Mouse (Mus musculus): ENCODE data around the gene Map1s. TPM values are rescaled to one million over a fixed set of nuclear protein-coding genes. Genes with fewer than 3 reads are reported as not detected.
A peak's percentile ranks its signal among the peaks of the same experiment; 100 is the strongest.

Map1s gene
- polyA plus RNA-seq, 1 experiment from 2014 or later, result 41.3 TPM

DNA sequence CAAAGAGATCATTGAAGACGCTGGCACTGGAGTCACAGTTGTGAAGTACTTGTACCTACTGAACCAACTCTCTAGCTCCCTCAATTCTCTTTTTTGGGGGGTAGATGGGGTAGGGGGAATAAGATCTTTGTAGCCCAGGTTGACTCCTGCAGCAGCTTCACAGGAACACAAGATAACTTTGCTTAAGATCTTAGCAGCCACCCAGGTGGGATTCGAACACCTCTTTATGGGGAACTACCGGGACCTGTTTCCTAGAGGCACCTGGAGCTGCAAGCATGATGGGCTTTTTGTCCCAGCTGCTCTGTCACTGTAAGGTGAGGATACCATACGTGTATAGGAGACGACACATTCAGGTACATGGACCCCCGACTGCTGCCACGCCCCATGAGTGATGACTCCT is 39.2 kb upstream of the Map1s start:
- peaks cover 8% of the 10 kb centered on the region for H3K36me3 ChIP-seq
- H3K4me3 ChIP-seq, result no peak overlapping the region
- WGBS, result 84% methylated on average over 7 of the region's 7 CpGs
- 0 out of 2 replicates have a peak overlapping the region, but pooled peaks have one; percentile 53 for H3K9ac ChIP-seq
- peaks cover 68% of the 10 kb centered on the region for H3K4me1 ChIP-seq (replicated peaks)
- ATAC-seq (ENCODE audit: insufficient number of reproducible peaks, low FRiP score), result no peak
- peaks cover 21% of the 10 kb centered on the region for H3K27me3 ChIP-seq (replicated peaks)
- H3K9me3 ChIP-seq (replicated peaks), result no peaks in the 10 kb centered on the region
- H3K27ac ChIP-seq (ENCODE audit: poor library complexity, severe bottlenecking), result no peak overlapping the region
- no peak overlapping the region; the same call in 1 of the 2 replicates for H3K4me2 ChIP-seq

DNA sequence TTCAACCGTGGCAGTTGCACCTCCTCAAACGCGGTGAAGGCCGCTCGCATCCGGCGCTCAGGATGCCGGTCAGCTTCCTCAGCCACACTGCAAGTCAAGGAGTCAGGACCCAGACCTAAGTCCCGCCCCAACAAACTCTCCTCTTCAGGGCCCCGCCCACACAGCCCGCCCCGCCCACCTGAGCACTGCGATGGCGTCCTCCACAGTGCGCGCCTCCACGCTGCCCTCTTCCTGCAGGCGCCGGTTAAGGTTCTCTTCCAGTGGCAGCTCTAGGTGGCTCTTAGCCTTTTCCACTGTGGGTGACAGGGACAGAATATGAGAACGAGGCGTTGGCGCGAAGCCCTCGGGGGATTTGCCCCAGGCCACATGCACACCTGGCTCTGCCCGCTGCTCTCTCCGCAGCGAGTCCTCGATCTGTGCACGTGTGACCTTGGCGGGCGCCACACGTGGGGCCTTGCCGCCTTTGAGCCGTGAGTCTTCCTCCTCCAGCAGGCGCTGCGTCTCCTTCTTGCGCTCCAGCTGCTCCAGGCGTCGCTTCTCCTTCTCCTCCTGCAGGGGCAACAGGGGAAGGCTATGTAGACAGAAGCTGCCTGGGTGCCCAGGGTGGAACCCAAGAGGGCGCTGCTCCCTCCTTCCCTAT is 37.1 kb upstream of the Map1s start:
- ATAC-seq (ENCODE audit: insufficient number of reproducible peaks, low FRiP score), result 0 out of 2 replicates have a peak, but pooled peaks have one; percentile 26

DNA sequence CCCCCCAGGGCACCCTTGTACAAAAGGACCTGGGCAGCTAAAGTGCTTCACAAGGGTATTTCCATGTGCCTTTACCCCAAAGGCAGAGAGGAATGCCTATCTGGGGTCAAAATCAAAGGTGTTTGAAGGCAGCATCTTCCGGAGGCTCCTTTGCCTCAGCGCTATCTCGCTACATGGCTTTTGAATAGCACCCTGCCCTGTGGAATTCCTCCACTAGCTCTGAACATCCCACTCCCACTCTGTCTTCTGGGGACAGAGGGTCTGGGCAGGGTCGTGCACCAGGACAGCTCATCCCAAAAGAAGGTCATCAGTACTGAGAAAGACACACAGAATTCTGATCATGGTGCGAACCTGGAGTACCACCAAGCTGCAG is 36.5 kb upstream of the Map1s start:
- H3K27me3 ChIP-seq (replicated peaks), result no peaks in the 10 kb centered on the region
- ATAC-seq (ENCODE audit: insufficient number of reproducible peaks, low FRiP score), result no peak
- peak overlapping the region; percentile 57; the same call in 1 of the 2 replicates for H3K9ac ChIP-seq
- 39% methylated on average over 5 of the region's 5 CpGs for WGBS
- H3K9me3 ChIP-seq (replicated peaks), result no peaks in the 10 kb centered on the region
- peaks cover 56% of the 10 kb centered on the region for H3K4me1 ChIP-seq (replicated peaks)
- H3K4me3 ChIP-seq, result 0 out of 2 replicates have a peak overlapping the region, but pooled peaks have one; percentile 13
- H3K36me3 ChIP-seq, result peaks cover 8% of the 10 kb centered on the region
- H3K27ac ChIP-seq (ENCODE audit: poor library complexity, severe bottlenecking), result no peak overlapping the region
- peak overlapping the region; percentile 51 for H3K4me2 ChIP-seq

More for the DNA sequence above, 37.1 kb upstream of the Map1s start:
- Histone ChIP-seq H3K27ac (ENCODE audit: poor library complexity, severe bottlenecking) (no peak overlapping the region), H3K36me3 (peaks cover 8% of the 10 kb centered on the region), H3K4me1 (replicated peaks) (peaks cover 62% of the 10 kb centered on the region), H3K4me3 (0 out of 2 replicates have a peak overlapping the region, but pooled peaks have one; percentile 13), H3K9me3 (replicated peaks) (no peaks in the 10 kb centered on the region), H3K27me3 (replicated peaks) (no peaks in the 10 kb centered on the region; the same call in 1 of the 2 replicates), H3K9ac (peak overlapping the region; percentile 57), H3K4me2 (peak overlapping the region; percentile 51)
- WGBS, result 21% methylated on average over 40 of the region's 40 CpGs

DNA sequence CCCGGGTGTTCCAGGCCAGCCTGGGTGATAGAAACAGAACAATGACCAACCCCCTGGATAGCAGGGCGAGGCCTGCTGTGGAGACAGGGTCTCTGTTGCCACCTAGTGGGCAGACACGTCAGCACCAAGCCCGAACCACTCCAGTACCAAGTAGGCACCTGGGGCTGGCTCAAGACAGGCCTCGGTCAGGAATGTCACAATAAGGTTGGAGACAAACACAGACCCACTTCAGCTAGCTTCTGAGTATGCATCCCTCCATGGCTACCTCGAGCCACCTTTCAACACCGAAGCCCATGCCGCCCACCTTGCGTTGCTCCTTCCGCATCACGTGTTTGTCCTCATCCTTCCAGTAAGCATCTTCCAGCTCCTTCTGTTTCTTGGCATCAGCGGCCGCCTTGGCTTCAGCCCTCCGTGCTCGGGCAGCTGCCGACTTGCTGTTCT is 36.1 kb upstream of the Map1s start:
- WGBS, result 48% methylated on average over 16 of the region's 16 CpGs
- no peak overlapping the region; the same call in 1 of the 2 replicates for H3K27ac ChIP-seq (ENCODE audit: poor library complexity, severe bottlenecking)
- no peaks in the 10 kb centered on the region for H3K27me3 ChIP-seq (replicated peaks)

DNA sequence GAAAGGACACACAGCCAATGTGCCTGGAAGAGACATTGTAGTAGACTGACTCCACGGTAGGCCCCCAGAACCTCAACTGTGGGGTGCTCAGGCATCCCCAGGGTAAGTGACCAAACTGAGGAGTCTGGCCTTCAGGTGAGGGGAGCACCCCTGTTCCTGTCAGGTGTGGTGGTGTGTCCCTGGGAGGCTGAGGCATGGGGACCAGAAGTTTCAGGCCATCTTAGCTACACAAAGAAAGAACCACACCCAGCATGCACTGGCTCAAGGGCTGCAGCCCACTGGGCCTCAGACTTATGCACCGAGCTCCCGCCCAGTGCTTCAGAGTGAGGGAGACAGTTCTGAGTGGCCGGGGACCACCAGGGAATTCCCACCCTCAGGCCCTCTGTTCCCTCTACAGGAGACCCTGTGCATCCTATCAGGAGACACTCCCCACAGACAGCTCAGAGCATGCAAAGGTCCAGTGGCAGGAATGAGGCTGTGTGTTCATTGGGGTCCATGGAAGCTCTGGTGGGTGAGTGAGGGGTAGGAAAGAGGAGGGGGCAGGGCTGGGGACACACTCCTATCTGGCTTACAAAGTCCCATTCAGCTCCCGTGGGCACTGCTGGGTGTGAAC is 34.4 kb upstream of the Map1s start:
- H3K9ac ChIP-seq, result peak overlapping the region; percentile 8; the same call in 1 of the 2 replicates
- H3K4me1 ChIP-seq (replicated peaks), result peaks cover 44% of the 10 kb centered on the region
- H3K4me2 ChIP-seq, result no peak overlapping the region
- H3K9me3 ChIP-seq (replicated peaks), result no peaks in the 10 kb centered on the region
- H3K27ac ChIP-seq (ENCODE audit: poor library complexity, severe bottlenecking), result peak overlapping the region; percentile 28; the same call in 1 of the 2 replicates
- H3K4me3 ChIP-seq, result no peak overlapping the region
- no peaks in the 10 kb centered on the region for H3K27me3 ChIP-seq (replicated peaks)
- 80% methylated on average over 5 of the region's 5 CpGs for WGBS
- ATAC-seq (ENCODE audit: insufficient number of reproducible peaks, low FRiP score), result no peak
- peaks cover 8% of the 10 kb centered on the region for H3K36me3 ChIP-seq

More for the DNA sequence above, 36.1 kb upstream of the Map1s start:
- ATAC-seq (ENCODE audit: insufficient number of reproducible peaks, low FRiP score), result no peak; the same call in 1 of the 2 replicates
- H3K36me3 ChIP-seq, result peaks cover 8% of the 10 kb centered on the region
- no peak overlapping the region for H3K4me3 ChIP-seq
- no peaks in the 10 kb centered on the region for H3K9me3 ChIP-seq (replicated peaks)
- peak overlapping the region; percentile 26; the same call in 1 of the 2 replicates for H3K9ac ChIP-seq
- peak overlapping the region; percentile 51; the same call in 1 of the 2 replicates for H3K4me2 ChIP-seq
- H3K4me1 ChIP-seq (replicated peaks), result peaks cover 52% of the 10 kb centered on the region

DNA sequence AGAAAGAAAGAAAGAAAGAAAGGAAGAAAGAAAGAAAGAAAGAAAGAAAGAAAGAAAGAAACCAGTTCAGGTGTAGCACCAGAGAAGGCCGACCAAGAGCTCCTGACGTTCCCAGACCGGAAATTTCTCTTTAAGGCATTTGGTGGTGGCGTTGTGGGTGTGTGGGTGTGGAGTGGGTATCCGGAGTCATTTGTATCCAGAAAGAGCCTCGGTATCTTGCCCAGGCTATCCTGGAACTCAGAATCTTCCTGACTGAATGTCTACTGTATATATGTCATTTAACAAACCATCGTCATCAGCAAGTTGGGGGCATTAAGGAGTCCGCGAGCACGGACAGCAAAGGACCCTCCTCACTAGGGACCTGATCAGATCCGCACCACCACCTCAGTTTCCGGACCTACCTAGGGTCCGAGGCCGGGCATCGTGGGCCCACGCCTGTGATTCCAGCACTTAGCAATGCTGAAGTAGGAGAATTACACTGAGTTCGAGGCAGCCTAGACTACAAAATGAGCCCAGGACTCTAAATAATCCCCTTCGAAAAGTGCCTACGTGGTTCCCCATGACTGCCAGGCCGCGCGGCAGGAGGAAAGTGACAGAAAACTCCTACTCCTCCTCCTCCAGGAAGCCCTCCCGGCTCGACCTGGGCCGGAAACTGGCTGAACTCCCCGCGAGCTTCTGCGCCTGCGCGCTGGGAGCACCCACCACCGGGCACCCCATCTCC is 32.9 kb upstream of the Map1s start:
- ATAC-seq (ENCODE audit: insufficient number of reproducible peaks, low FRiP score), result no peak; the same call in 1 of the 2 replicates
- Histone ChIP-seq H3K27ac (ENCODE audit: poor library complexity, severe bottlenecking) (peak overlapping the region; percentile 49), H3K4me2 (peak overlapping the region; percentile 87), H3K9ac (peak overlapping the region; percentile 84), H3K36me3 (peaks cover 8% of the 10 kb centered on the region), H3K4me1 (replicated peaks) (peaks cover 41% of the 10 kb centered on the region), H3K4me3 (peak overlapping the region; percentile 83), H3K9me3 (replicated peaks) (no peaks in the 10 kb centered on the region), H3K27me3 (replicated peaks) (no peaks in the 10 kb centered on the region)
- 5% methylated on average over 30 of the region's 31 CpGs for WGBS

DNA sequence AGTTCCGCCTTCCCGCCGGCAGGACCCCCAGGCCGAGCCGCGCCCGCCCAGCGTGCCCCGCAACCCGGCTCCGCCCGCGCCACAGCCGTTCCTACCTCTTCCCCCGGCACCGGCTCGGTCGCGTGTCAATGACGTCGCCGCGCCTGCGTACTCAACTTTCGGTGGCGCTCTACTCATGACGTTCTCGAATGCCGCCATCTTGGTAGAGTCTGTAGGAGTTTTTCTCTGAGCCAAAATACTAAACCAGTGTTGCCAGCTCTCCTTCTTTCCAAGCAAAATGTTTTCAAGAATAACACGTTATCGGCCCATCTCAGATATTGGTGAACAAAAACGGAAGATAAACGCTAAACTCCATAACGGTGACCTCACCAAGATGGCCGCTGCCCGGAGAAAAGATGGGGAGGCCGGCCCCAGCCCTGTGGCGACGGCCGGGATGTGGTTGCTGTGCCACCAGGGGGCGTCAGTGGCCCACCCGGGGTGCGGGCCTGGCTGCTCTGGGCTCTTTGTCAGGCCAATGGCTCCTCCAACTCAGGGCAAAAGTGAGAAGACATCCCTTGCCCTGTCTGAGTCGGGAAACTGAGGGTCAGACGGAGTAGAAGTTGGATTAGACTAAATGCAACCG is 32.3 kb upstream of the Map1s start, which contains the start of gene Ccdc124:
TSS of gene Ccdc124 (minus strand) at position 572 of the 622 bp plus-strand sequence.
- peaks cover 1% of the 10 kb centered on the region; the same call in 1 of the 2 replicates for H3K36me3 ChIP-seq
- peak within 1 kb of the TSS; percentile 87 for H3K4me2 ChIP-seq
- peak within 1 kb of the TSS; percentile 83 for H3K4me3 ChIP-seq
- peak; percentile 90 for ATAC-seq (ENCODE audit: insufficient number of reproducible peaks, low FRiP score)
- H3K27ac ChIP-seq (ENCODE audit: poor library complexity, severe bottlenecking), result peak within 1 kb of the TSS; percentile 49
- no peaks in the 10 kb centered on the region for H3K9me3 ChIP-seq (replicated peaks)
- H3K27me3 ChIP-seq (replicated peaks), result 0 out of 2 replicates have a peak, but pooled peaks cover 6% of the 10 kb centered on the region
- WGBS, result 2% methylated on average over 45 of the region's 46 CpGs
- peak within 1 kb of the TSS; percentile 84 for H3K9ac ChIP-seq
- peaks cover 35% of the 10 kb centered on the region for H3K4me1 ChIP-seq (replicated peaks)

DNA sequence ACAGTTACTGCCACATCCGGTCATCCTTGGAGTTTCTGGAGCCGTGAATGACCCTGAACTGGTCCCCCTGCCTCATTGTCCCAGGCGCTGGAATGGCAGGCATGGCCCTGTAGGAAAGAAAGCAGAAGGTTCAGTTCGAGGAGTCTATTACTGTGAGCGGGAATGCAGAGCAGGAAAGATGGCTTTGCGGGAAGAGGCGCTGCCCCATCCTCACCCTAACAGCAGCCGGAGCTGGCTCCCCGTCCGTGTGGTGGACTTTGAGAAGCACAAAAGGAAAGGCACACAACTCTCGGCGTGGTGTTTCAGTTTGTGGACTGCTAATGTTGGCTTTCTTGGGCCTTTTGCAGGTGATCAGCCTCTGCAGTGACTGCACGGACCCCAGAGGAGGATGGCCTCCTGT is 31.3 kb upstream of the Map1s start:
- Histone ChIP-seq H3K9ac (no peak overlapping the region), H3K4me3 (no peak overlapping the region), H3K27me3 (replicated peaks) (peaks cover 12% of the 10 kb centered on the region; the same call in 1 of the 2 replicates), H3K4me2 (no peak overlapping the region), H3K36me3 (no peaks in the 10 kb centered on the region), H3K9me3 (replicated peaks) (no peaks in the 10 kb centered on the region), H3K4me1 (replicated peaks) (peaks cover 26% of the 10 kb centered on the region), H3K27ac (ENCODE audit: poor library complexity, severe bottlenecking) (no peak overlapping the region)
- no peak for ATAC-seq (ENCODE audit: insufficient number of reproducible peaks, low FRiP score)
- WGBS, result 89% methylated on average over 13 of the region's 13 CpGs

DNA sequence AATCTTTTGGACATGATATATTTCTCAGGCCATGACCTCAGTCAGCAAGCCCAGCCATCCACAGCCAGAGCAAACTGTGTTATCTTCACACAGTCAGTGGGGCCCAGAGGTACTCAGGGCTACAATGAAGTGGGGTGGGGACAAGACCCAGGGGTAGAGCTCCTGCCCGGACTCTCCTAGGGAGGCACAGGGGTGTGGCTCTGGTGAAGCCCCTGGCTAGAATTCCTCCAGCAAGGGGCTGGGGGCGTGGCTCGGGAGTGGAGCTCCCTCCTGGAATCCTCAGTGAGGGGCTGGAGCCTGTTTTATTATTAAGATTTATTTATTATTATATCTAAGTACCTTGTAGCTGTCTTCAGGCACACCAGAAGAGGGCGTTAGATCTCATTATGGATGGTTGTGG is 29.4 kb upstream of the Map1s start:
- Histone ChIP-seq H3K4me3 (no peak overlapping the region), H3K27me3 (replicated peaks) (peaks cover 21% of the 10 kb centered on the region; the same call in 1 of the 2 replicates), H3K4me1 (replicated peaks) (peaks cover 24% of the 10 kb centered on the region), H3K9ac (no peak overlapping the region), H3K9me3 (replicated peaks) (no peaks in the 10 kb centered on the region), H3K27ac (ENCODE audit: poor library complexity, severe bottlenecking) (no peak overlapping the region), H3K4me2 (no peak overlapping the region), H3K36me3 (no peaks in the 10 kb centered on the region)
- WGBS, result 49% methylated on average over 4 of the region's 4 CpGs
- ATAC-seq (ENCODE audit: insufficient number of reproducible peaks, low FRiP score), result no peak

DNA sequence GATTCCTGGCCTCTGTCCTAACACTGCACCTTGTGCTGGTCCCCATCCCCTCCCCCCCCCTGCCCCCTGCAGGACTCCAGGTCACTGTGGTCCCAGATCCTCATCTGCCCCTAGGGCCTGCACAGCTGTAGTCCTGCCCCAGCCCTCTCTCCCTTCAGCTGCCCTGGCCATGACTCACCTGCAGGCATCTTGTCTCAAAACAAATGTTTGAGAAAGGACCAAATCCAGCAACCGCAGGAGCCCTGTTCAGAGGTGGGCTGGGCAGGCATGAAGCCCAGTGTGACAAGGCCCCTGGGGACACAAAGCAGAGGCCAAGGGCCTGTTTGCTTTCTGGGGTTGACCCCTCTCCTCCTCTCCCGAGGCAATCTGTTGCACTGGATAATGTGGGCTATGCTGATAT is 27.6 kb upstream of the Map1s start:
- Histone ChIP-seq H3K36me3 (no peaks in the 10 kb centered on the region), H3K27ac (ENCODE audit: poor library complexity, severe bottlenecking) (no peak overlapping the region), H3K4me3 (no peak overlapping the region), H3K4me1 (replicated peaks) (peaks cover 12% of the 10 kb centered on the region), H3K9ac (no peak overlapping the region), H3K4me2 (no peak overlapping the region), H3K27me3 (replicated peaks) (peaks cover 21% of the 10 kb centered on the region; the same call in 1 of the 2 replicates), H3K9me3 (replicated peaks) (no peaks in the 10 kb centered on the region)
- 45% methylated on average over 2 of the region's 2 CpGs for WGBS
- ATAC-seq (ENCODE audit: insufficient number of reproducible peaks, low FRiP score), result no peak
